Mouse (Mus musculus) spleen, adult 2 months (tissue): ENCODE measurements at regions not wholly inside any gene's neighbourhood (a gene's known extent, or its start where the extent isn't known, plus 50 kb on each side); places are given as distances from the start of the nearest gene placed in this dataset.
A peak's percentile ranks its signal among the peaks of the same experiment; 100 is the strongest.

Experiments
- DNase-seq, 2 experiments: peaks; one replicate each; pipeline versions ENCODE4 v3.0.0 to v3.0.0-alpha.2; 2012 to 2021; ENCODE audit warnings: low spot score in 2 of 2, low read depth in 1 of 2
- H3K27ac ChIP-seq: fragments of 200-500 bp; 2 replicates; pipeline ENCODE4 v1.5.1; 2012; ENCODE audit warnings: low read length, inconsistent platforms; ENCODE audit not compliant: insufficient read depth
- H3K27me3 ChIP-seq: fragments of 200-500 bp; 2 replicates; pipeline ENCODE4 v1.6.1; 2012; ENCODE audit warnings: mild to moderate bottlenecking, moderate library complexity, low read length, inconsistent platforms; ENCODE audit not compliant: control insufficient read depth, insufficient read depth
- H3K36me3 ChIP-seq: fragments of 200-500 bp; 2 replicates; pipeline ENCODE4 v1.6.1; 2012; ENCODE audit warnings: mild to moderate bottlenecking, low read length, inconsistent platforms; ENCODE audit not compliant: control insufficient read depth, insufficient read depth
- H3K4me1 ChIP-seq: fragments of 200-500 bp; 2 replicates; pipeline ENCODE4 v1.6.1; 2011; ENCODE audit warnings: inconsistent platforms; ENCODE audit not compliant: control insufficient read depth, insufficient read depth, insufficient read length
- H3K4me3 ChIP-seq: fragments of 200-500 bp; 2 replicates; pipeline ENCODE4 v1.5.1; 2011; ENCODE audit warnings: mild to moderate bottlenecking, inconsistent platforms; ENCODE audit not compliant: insufficient read depth, insufficient read length; ENCODE audit errors: extremely low read depth
- CTCF ChIP-seq: fragments of 200-500 bp; IDR thresholded peaks from 2 replicates; pipeline ENCODE4 v1.5.1; 2011; ENCODE audit warnings: mild to moderate bottlenecking, inconsistent platforms; ENCODE audit not compliant: insufficient read depth, insufficient read length, insufficient replicate concordance; ENCODE audit errors: extremely low read depth
- POLR2A ChIP-seq: fragments of 200-500 bp; IDR thresholded peaks from 2 replicates; pipeline ENCODE4 v1.6.1; 2011; ENCODE audit warnings: low read depth, low read length, inconsistent platforms
- WGBS: fragments of 180-500 bp; shearing (Covaris S2); methylation state at CpG from one replicate; pipeline ENCODE4 v1.1.7; 2018; 5-methylcytosine and 5-hydroxymethylcytosine counted together

GRCm38 (mm10) chr5:53354296-53354695 is 87.4 kb downstream of the Smim20 start:
- H3K27ac ChIP-seq: no peak overlapping the region
- no peaks in the 10 kb centered on the region for H3K27me3 ChIP-seq
- no peak overlapping the region for H3K4me3 ChIP-seq
- no peaks in the 10 kb centered on the region for H3K4me1 ChIP-seq
- no peaks in the 10 kb centered on the region for H3K36me3 ChIP-seq
- TF ChIP-seq POLR2A (no peak), CTCF (no peak)
- 85% methylated on average over 3 of the region's 3 CpGs for WGBS
- DNase-seq: no peak

GRCm38 (mm10) chr5:53355069-53355468 is 88.2 kb downstream of the Smim20 start:
- peak; percentile 18 to 56 for DNase-seq
- Histone ChIP-seq H3K27me3 (no peaks in the 10 kb centered on the region), H3K4me1 (no peaks in the 10 kb centered on the region), H3K36me3 (no peaks in the 10 kb centered on the region), H3K4me3 (no peak overlapping the region), H3K27ac (no peak overlapping the region)
- no peak for TF ChIP-seq POLR2A
- peak; percentile 92 for TF ChIP-seq CTCF
- WGBS: 3% methylated on average over 6 of the region's 6 CpGs

GRCm38 (mm10) chr5:53357086-53357608 is 90.3 kb downstream of the Smim20 start:
- Histone ChIP-seq H3K4me3 (no peak overlapping the region), H3K4me1 (no peaks in the 10 kb centered on the region), H3K27me3 (no peaks in the 10 kb centered on the region), H3K36me3 (no peaks in the 10 kb centered on the region), H3K27ac (no peak overlapping the region)
- 78% methylated on average over 7 of the region's 7 CpGs for WGBS
- TF ChIP-seq CTCF (no peak), POLR2A (no peak)
- DNase-seq: no peak

- 61% methylated on average over 4 of the region's 4 CpGs for WGBS
- Histone ChIP-seq H3K4me3 (no peak overlapping the region), H3K27ac (no peak overlapping the region), H3K27me3 (no peaks in the 10 kb centered on the region), H3K36me3 (no peaks in the 10 kb centered on the region), H3K4me1 (no peaks in the 10 kb centered on the region)
- TF ChIP-seq POLR2A (no peak), CTCF (no peak)
- DNase-seq: no peak
Observed at GRCm38 (mm10) chr5:53358181-53358580, 91.3 kb downstream of the Smim20 start.

- H3K4me1 ChIP-seq: no peaks in the 10 kb centered on the region
- no peaks in the 10 kb centered on the region for H3K27me3 ChIP-seq
- DNase-seq: no peak
- no peak overlapping the region for H3K27ac ChIP-seq
- 92% methylated on average over 12 of the region's 12 CpGs for WGBS
- no peaks in the 10 kb centered on the region for H3K36me3 ChIP-seq
- no peak for TF ChIP-seq POLR2A
- TF ChIP-seq CTCF: no peak
- no peak overlapping the region for H3K4me3 ChIP-seq
Observed at GRCm38 (mm10) chr5:53359887-53360286, 93.0 kb downstream of the Smim20 start.

- TF ChIP-seq CTCF (no peak), POLR2A (no peak)
- DNase-seq: no peak
- Histone ChIP-seq H3K4me1 (no peaks in the 10 kb centered on the region), H3K27me3 (no peaks in the 10 kb centered on the region), H3K27ac (no peak overlapping the region), H3K4me3 (no peak overlapping the region), H3K36me3 (no peaks in the 10 kb centered on the region)
- WGBS: 16% methylated on average over 6 of the region's 6 CpGs
Observed at GRCm38 (mm10) chr5:53361295-53361694, 94.4 kb downstream of the Smim20 start.

GRCm38 (mm10) chr5:53363898-53364297 is 97.0 kb downstream of the Smim20 start:
- DNase-seq: no peak
- no peaks in the 10 kb centered on the region for H3K36me3 ChIP-seq
- H3K4me3 ChIP-seq: no peak overlapping the region
- 85% methylated on average over 8 of the region's 8 CpGs for WGBS
- no peak for TF ChIP-seq POLR2A
- no peak for TF ChIP-seq CTCF
- H3K27ac ChIP-seq: no peak overlapping the region
- H3K27me3 ChIP-seq: no peaks in the 10 kb centered on the region
- H3K4me1 ChIP-seq: no peaks in the 10 kb centered on the region
